ENCODE assay signal across 21 mouse cellular contexts in the genomic region with DNA sequence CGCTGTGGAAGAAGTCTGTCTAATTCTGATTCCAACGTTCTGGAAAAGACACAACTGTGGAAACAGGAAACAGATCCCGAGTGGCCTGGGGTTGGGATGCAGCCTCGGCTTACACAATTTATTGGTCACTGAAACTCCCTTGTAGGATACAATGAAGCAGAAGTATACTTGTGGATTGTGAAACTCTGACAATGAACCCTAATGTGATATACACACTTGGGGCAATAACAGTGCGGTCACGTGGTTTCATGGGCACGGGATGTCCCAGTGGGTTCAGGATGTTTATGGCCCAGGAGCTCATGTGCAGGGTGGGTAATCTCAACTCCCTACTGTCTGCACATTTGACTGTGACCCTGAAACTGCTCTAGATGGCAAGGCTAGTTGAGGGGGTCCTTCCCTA.
DNase-seq lines count a peak whose midpoint lies in the region; ATAC-seq and TF ChIP-seq lines count a peak whose summit lies in the region.
"Had no signal": no experiment of that assay in that cellular context is flagged by ENCODE, and none has a peak within 500 bp of the region (broad histone marks: within the 10 kb centered on the region; RNA-seq: fewer than 3 reads in every experiment).

No protein-coding gene starts in this region.

- 80% methylated on average over 7 of the region's 7 CpGs for WGBS in liver, adult 2 months
- 34% methylated on average over 7 of the region's 7 CpGs for WGBS in bone marrow, adult 2 months

- DNase-seq in liver, adult 2 months (ENCODE audit: extremely low read depth, low read depth, low spot score) = peak; percentile 11
- no peak for DNase-seq in liver
- DNase-seq in 416B (ENCODE audit: low read depth) = peak; percentile 11
- DNase-seq in adrenal gland, postnatal 25 days = no peak
- no peak for DNase-seq in thymus, postnatal 36 days
- no peak for DNase-seq in MN1 (ENCODE audit: low spot score)
- DNase-seq: cerebellum, adult 11 months; cerebellum, postnatal 10 days; gastrocnemius, postnatal 36 days; heart, postnatal 14 days; kidney, postnatal 36 days; liver, embryonic 13.5 days; thymus, postnatal 25 days had no signal

- H3K4me1 ChIP-seq in liver, adult 2 months (ENCODE audit: control insufficient read depth, insufficient read depth, low read length) = no peaks in the 10 kb centered on the region
- peaks cover 2% of the 10 kb centered on the region; the same call in 1 of the 2 replicates for H3K4me1 ChIP-seq in bone marrow, adult 2 months (ENCODE audit: control insufficient read depth, insufficient read depth, low read length)
- H3K4me1 ChIP-seq: forebrain, embryonic 13.5 days; liver, embryonic 13.5 days; midbrain, embryonic 13.5 days had no signal

- no peaks in the 10 kb centered on the region for H3K36me3 ChIP-seq in liver, adult 2 months (ENCODE audit: control insufficient read depth, insufficient read depth, low read length)
- H3K36me3 ChIP-seq: heart, embryonic 12.5 days; liver, embryonic 13.5 days; midbrain, embryonic 13.5 days; neural tube, embryonic 15.5 days had no signal

- H3K79me2 ChIP-seq in liver, adult 2 months (ENCODE audit: control insufficient read depth, insufficient read depth, low read length) = no peaks in the 10 kb centered on the region

- H3K27ac ChIP-seq in liver, adult 2 months (replicated peaks; ENCODE audit: insufficient read depth, low read depth, low read length) = no peak overlapping the region
- H3K27ac ChIP-seq in bone marrow, adult 2 months (ENCODE audit: control insufficient read depth, insufficient read depth, low read depth, low read length, poor library complexity) = no peak overlapping the region; the same call in 1 of the 2 replicates
- H3K27ac ChIP-seq: forebrain, embryonic 13.5 days; hindbrain, embryonic 14.5 days; liver, embryonic 13.5 days; macrophage; midbrain, embryonic 13.5 days; neural tube, embryonic 15.5 days had no signal

- no peak for TF ChIP-seq POLR2A in liver, adult 2 months (IDR thresholded peaks at IDR 0.05; ENCODE audit: extremely low read depth, insufficient read depth, low read length)
- no peak for TF ChIP-seq POLR2A in bone marrow, adult 2 months (IDR thresholded peaks at IDR 0.05; ENCODE audit: borderline replicate concordance, control insufficient read depth, low read depth, low read length)

- no peak overlapping the region for H3K9ac ChIP-seq in liver, adult 2 months (ENCODE audit: low read depth, low read length)
- H3K9ac ChIP-seq: forebrain, embryonic 13.5 days; heart, embryonic 12.5 days; hindbrain, embryonic 14.5 days; liver, embryonic 13.5 days; midbrain, embryonic 13.5 days; neural tube, embryonic 15.5 days had no signal

- ATAC-seq in granulocyte monocyte progenitor cell, adult 5-6 weeks (replicated peaks; ENCODE audit: poor library complexity, severe bottlenecking) = peak; percentile 65
- ATAC-seq: forebrain, embryonic 13.5 days; midbrain, embryonic 13.5 days had no signal

- H3K4me3 ChIP-seq in liver, adult 2 months (ENCODE audit: insufficient read depth, low read depth, low read length) = no peak overlapping the region
- H3K4me3 ChIP-seq in bone marrow, adult 2 months (replicated peaks; ENCODE audit: control insufficient read depth, low read depth, low read length) = no peak overlapping the region
- H3K4me3 ChIP-seq: forebrain, embryonic 13.5 days; heart, embryonic 12.5 days; liver, embryonic 13.5 days; midbrain, embryonic 13.5 days; neural tube, embryonic 15.5 days had no signal

- H3K27me3 ChIP-seq in liver, adult 2 months (ENCODE audit: control insufficient read depth, insufficient read depth, low read length) = no peaks in the 10 kb centered on the region
- H3K27me3 ChIP-seq: forebrain, embryonic 13.5 days; heart, embryonic 12.5 days; liver, embryonic 13.5 days; midbrain, embryonic 13.5 days; neural tube, embryonic 15.5 days had no signal

- TF ChIP-seq CTCF in liver, adult 2 months (IDR thresholded peaks at IDR 0.05; ENCODE audit: low read depth, low read length) = no peak
- peak; percentile 3; the same call in 1 of the 2 replicates for TF ChIP-seq CTCF in bone marrow, adult 2 months (IDR thresholded peaks at IDR 0.05; ENCODE audit: control insufficient read depth, insufficient read depth, low read length)

Comparison
In these comparisons a context has a peak if more than half of its experiments do, and no peak if none do; other contexts are left out.
1. DNase-seq: peak in liver, adult 2 months (single experiment) and 416B (single experiment); none in liver (single experiment), adrenal gland, postnatal 25 days (single experiment), thymus, postnatal 36 days (0 of 2) and MN1 (single experiment).